Mouse (Mus musculus) ES-Bruce4 (cell line): ENCODE results near the gene Ftsj1.

Source experiments
- CTCF ChIP-seq: IDR thresholded peaks from one replicate; pipeline ENCODE4 v1.8.1; 2011; ENCODE audit warnings: low read depth, low read length
- EP300 ChIP-seq: IDR thresholded peaks from 2 replicates; pipeline ENCODE4 v1.6.1; 2011; ENCODE audit warnings: low read depth, low read length; ENCODE audit not compliant: insufficient read depth
- POLR2A ChIP-seq: IDR thresholded peaks from one replicate; pipeline ENCODE4 v1.8.1; 2011; ENCODE audit warnings: low read length; ENCODE audit not compliant: insufficient read depth

- TF ChIP-seq CTCF (no peak), POLR2A (no peak), EP300 (peak; percentile 91)
Measured at GRCm38 (mm10) chrX:8219651-8220050, 32.6 kb downstream of the Ftsj1 start.
